Mouse (Mus musculus) spleen, adult 12 weeks (tissue): Measurements from ENCODE around the gene Gm21627.
"Not testable (repeated sequence)": the region's sequence is repeated elsewhere in the genome, so short reads cannot be mapped to it uniquely, and the experiment has no call there.

Experiments
- DNase-seq: peaks from one replicate; pipeline ENCODE4 v3.0.0; 2022; ENCODE audit warnings: low spot score

Gm21627 gene

GRCm38 (mm10) chrY:63228127-63228526, at the start of gene Gm21627:
Gm21627 (plus strand) TSS chrY:63228427.
- DNase-seq = not testable (repeated sequence)
